Mouse (Mus musculus) hindbrain, embryonic 16.5 days (tissue): Measurements from ENCODE around the gene Banf1. TPM values are rescaled to one million over a fixed set of nuclear protein-coding genes. Genes with fewer than 3 reads are reported as not detected.
"Not testable (repeated sequence)": the region's sequence is repeated elsewhere in the genome, so short reads cannot be mapped to it uniquely, and the experiment has no call there.

Experiments
- ATAC-seq: fragments of 200-750 bp; cut with Nextera tagmentation; 2 replicates; pipeline ENCODE4 v1.8.0; 2017; ENCODE audit warnings: moderate TSS enrichment, moderate library complexity
- H3K27ac ChIP-seq: fragments of 300-500 bp; sonication (generic); 2 replicates; pipeline ENCODE4 v1.5.1; 2014; ENCODE audit warnings: low read depth, mild to moderate bottlenecking, control low read depth, low read length, moderate library complexity
- H3K27me3 ChIP-seq: fragments of 300-500 bp; sonication (generic); replicated peaks from 2 replicates; pipeline ENCODE4 v1.6.1; 2014; ENCODE audit warnings: low read length; ENCODE audit not compliant: control insufficient read depth, insufficient read depth
- H3K36me3 ChIP-seq: fragments of 300-500 bp; sonication (generic); 2 replicates; pipeline ENCODE4 v1.6.1; 2014; ENCODE audit warnings: mild to moderate bottlenecking, low read length, moderate library complexity, mixed read lengths; ENCODE audit not compliant: control insufficient read depth, insufficient read depth
- H3K4me1 ChIP-seq: fragments of 300-500 bp; sonication (generic); 2 replicates; pipeline ENCODE4 v1.6.1; 2014; ENCODE audit warnings: low read depth, low read length; ENCODE audit not compliant: control insufficient read depth, insufficient read depth
- H3K4me2 ChIP-seq: fragments of 300-500 bp; sonication (generic); 2 replicates; pipeline ENCODE4 v1.6.1; 2014; ENCODE audit warnings: mild to moderate bottlenecking, low read length, control low read depth, moderate library complexity
- H3K4me3 ChIP-seq: fragments of 300-500 bp; sonication (generic); 2 replicates; pipeline ENCODE4 v1.5.1; 2014; ENCODE audit warnings: mild to moderate bottlenecking, low read length, control low read depth, moderate library complexity
- H3K9ac ChIP-seq: fragments of 300-500 bp; sonication (generic); 2 replicates; pipeline ENCODE4 v1.6.1; 2014; ENCODE audit warnings: low read depth, mild to moderate bottlenecking, control low read depth, low read length, moderate library complexity
- H3K9me3 ChIP-seq: fragments of 300-500 bp; sonication (generic); 2 replicates; pipeline ENCODE4 v1.6.1; 2014; ENCODE audit warnings: mild to moderate bottlenecking, low read length, moderate library complexity; ENCODE audit not compliant: control insufficient read depth
- WGBS: fragments of 180-500 bp; shearing (Covaris S2); extraction: QIAGEN DNeasy Blood & Tissue Kit; methylation state at CpG from one replicate; pipeline ENCODE4 v1.1.7; 2014; 5-methylcytosine and 5-hydroxymethylcytosine counted together
- polyA plus RNA-seq: library from polyadenylated mRNA; unstranded; fragments of >200 nt; fragmentation: Nextera tagmentation; extraction: Ambion mirVana; gene quantifications from 2 replicates; pipeline ENCODE4 v1.2.1, GENCODE M21; 2015

The Banf1 gene
- 315 and 333 TPM in 2 replicates for polyA plus RNA-seq

GRCm38 (mm10) chr19:5367053-5367359 lies at the start of gene Banf1:
TSS of gene Banf1 (minus strand) at chr19:5367168.
- Histone ChIP-seq H3K4me3 (peak within 1 kb of the TSS; percentile 71), H3K4me2 (peak within 1 kb of the TSS; percentile 95), H3K4me1 (peaks cover 18% of the 10 kb centered on the region), H3K36me3 (peaks cover 25% of the 10 kb centered on the region), H3K9me3 (no peaks in the 10 kb centered on the region), H3K27ac (peak within 1 kb of the TSS; percentile 96), H3K9ac (peak within 1 kb of the TSS; percentile 77), H3K27me3 (no peaks in the 10 kb centered on the region)
- peak; percentile 12 for ATAC-seq
- under 1% methylated on average over 33 of the region's 33 CpGs for WGBS

GRCm38 (mm10) chr19:5414534-5414957 lies 47.6 kb upstream of the Banf1 start:
- 65% methylated on average over 2 of the region's 2 CpGs for WGBS
- ATAC-seq, result no peak
- Histone ChIP-seq H3K27ac (no peak overlapping the region), H3K4me1 (no peaks in the 10 kb centered on the region), H3K4me2 (no peak overlapping the region), H3K36me3 (no peaks in the 10 kb centered on the region; the same call in 1 of the 2 replicates), H3K27me3 (no peaks in the 10 kb centered on the region), H3K4me3 (no peak overlapping the region), H3K9me3 (no peaks in the 10 kb centered on the region), H3K9ac (no peak overlapping the region)

GRCm38 (mm10) chr19:5413840-5414239 lies 46.9 kb upstream of the Banf1 start:
- Histone ChIP-seq H3K4me3 (no peak overlapping the region), H3K9ac (no peak overlapping the region), H3K27me3 (no peaks in the 10 kb centered on the region), H3K4me1 (no peaks in the 10 kb centered on the region), H3K36me3 (no peaks in the 10 kb centered on the region; the same call in 1 of the 2 replicates), H3K9me3 (no peaks in the 10 kb centered on the region), H3K27ac (no peak overlapping the region), H3K4me2 (no peak overlapping the region)
- WGBS, result 67% methylated on average over 4 of the region's 4 CpGs
- ATAC-seq, result no peak

- no peaks in the 10 kb centered on the region for H3K9me3 ChIP-seq
- no peak overlapping the region for H3K4me3 ChIP-seq
- no peaks in the 10 kb centered on the region for H3K27me3 ChIP-seq
- no peak overlapping the region for H3K27ac ChIP-seq
- no peak for ATAC-seq
- H3K4me1 ChIP-seq, result peaks cover 10% of the 10 kb centered on the region
- no peak overlapping the region for H3K4me2 ChIP-seq
- WGBS, result 59% methylated on average over 5 of the region's 5 CpGs
- H3K36me3 ChIP-seq, result no peaks in the 10 kb centered on the region
- H3K9ac ChIP-seq, result no peak overlapping the region
These were observed 45.0 kb upstream of the Banf1 start for GRCm38 (mm10) chr19:5411961-5412360.

GRCm38 (mm10) chr19:5410641-5411040 lies 43.7 kb upstream of the Banf1 start:
- no peak overlapping the region for H3K27ac ChIP-seq
- peaks cover 13% of the 10 kb centered on the region for H3K4me1 ChIP-seq
- no peak for ATAC-seq
- H3K9me3 ChIP-seq, result no peaks in the 10 kb centered on the region
- H3K4me3 ChIP-seq, result no peak overlapping the region
- 93% methylated on average over 5 of the region's 5 CpGs for WGBS
- no peaks in the 10 kb centered on the region for H3K36me3 ChIP-seq
- no peak overlapping the region for H3K4me2 ChIP-seq
- H3K27me3 ChIP-seq, result no peaks in the 10 kb centered on the region
- no peak overlapping the region for H3K9ac ChIP-seq

- H3K27ac ChIP-seq, result no peak overlapping the region
- no peaks in the 10 kb centered on the region for H3K36me3 ChIP-seq
- 82% methylated on average over 5 of the region's 5 CpGs for WGBS
- no peak overlapping the region for H3K4me2 ChIP-seq
- H3K4me1 ChIP-seq, result peaks cover 13% of the 10 kb centered on the region
- no peaks in the 10 kb centered on the region for H3K27me3 ChIP-seq
- H3K9me3 ChIP-seq, result no peaks in the 10 kb centered on the region
- H3K4me3 ChIP-seq, result no peak overlapping the region
- no peak for ATAC-seq
- no peak overlapping the region for H3K9ac ChIP-seq
These were observed 42.1 kb upstream of the Banf1 start for GRCm38 (mm10) chr19:5409068-5409467.

GRCm38 (mm10) chr19:5408057-5409001 lies 41.4 kb upstream of the Banf1 start:
- peaks cover 13% of the 10 kb centered on the region for H3K4me1 ChIP-seq
- H3K27ac ChIP-seq, result no peak overlapping the region
- H3K9ac ChIP-seq, result no peak overlapping the region
- ATAC-seq, result no peak
- no peaks in the 10 kb centered on the region for H3K27me3 ChIP-seq
- no peaks in the 10 kb centered on the region for H3K9me3 ChIP-seq
- 82% methylated on average over 13 of the region's 13 CpGs for WGBS
- peak overlapping the region; percentile 73; the same call in 1 of the 2 replicates for H3K4me2 ChIP-seq
- no peak overlapping the region for H3K4me3 ChIP-seq
- no peaks in the 10 kb centered on the region for H3K36me3 ChIP-seq

- Histone ChIP-seq H3K4me1 (peaks cover 13% of the 10 kb centered on the region), H3K27me3 (no peaks in the 10 kb centered on the region), H3K4me2 (peak overlapping the region; percentile 73), H3K27ac (peak overlapping the region; percentile 85), H3K4me3 (peak overlapping the region; percentile 60), H3K9ac (peak overlapping the region; percentile 73), H3K36me3 (no peaks in the 10 kb centered on the region), H3K9me3 (no peaks in the 10 kb centered on the region)
- 15% methylated on average over 7 of the region's 7 CpGs for WGBS
- ATAC-seq, result peak; percentile 50; the same call in 1 of the 2 replicates
These were observed 40.2 kb upstream of the Banf1 start for GRCm38 (mm10) chr19:5407133-5407532.

- peak overlapping the region; percentile 60 for H3K4me3 ChIP-seq
- peak overlapping the region; percentile 85 for H3K27ac ChIP-seq
- peak; percentile 87 for ATAC-seq
- H3K4me2 ChIP-seq, result peak overlapping the region; percentile 73
- H3K27me3 ChIP-seq, H3K36me3 ChIP-seq, H3K9me3 ChIP-seq: not testable (repeated sequence)
- peaks cover 13% of the 10 kb centered on the region for H3K4me1 ChIP-seq
- H3K9ac ChIP-seq, result peak overlapping the region; percentile 73
- WGBS, result 12% methylated on average over 20 of the region's 25 CpGs
These were observed 39.7 kb upstream of the Banf1 start for GRCm38 (mm10) chr19:5406531-5407126.
